ENCODE assay signal across 28 mouse cellular contexts in genomic region chr14:13578101-13578500, GRCm38 (mm10).
DNase-seq lines count a peak whose midpoint lies in the region; ATAC-seq and TF ChIP-seq lines count a peak whose summit lies in the region.
"Had no signal": no experiment of that assay in that cellular context is flagged by ENCODE, and none has a peak within 500 bp of the region (broad histone marks: within the 10 kb centered on the region; RNA-seq: fewer than 3 reads in every experiment).

No protein-coding gene starts in this region.

- no peaks in the 10 kb centered on the region for H3K27me3 ChIP-seq in hindbrain, embryonic 10.5 days (ENCODE audit: insufficient read depth, poor library complexity, severe bottlenecking)
- no peaks in the 10 kb centered on the region for H3K27me3 ChIP-seq in hindbrain, embryonic 13.5 days
- H3K27me3 ChIP-seq in kidney, postnatal 0 days (ENCODE audit: insufficient read depth, low read length): no peaks in the 10 kb centered on the region
- H3K27me3 ChIP-seq in kidney, embryonic 16.5 days (ENCODE audit: insufficient read depth, low read length): no peaks in the 10 kb centered on the region
- H3K27me3 ChIP-seq in embryonic facial prominence, embryonic 10.5 days (replicated peaks; ENCODE audit: low read depth, poor library complexity, severe bottlenecking): no peaks in the 10 kb centered on the region
- H3K27me3 ChIP-seq: CH12.LX; embryonic facial prominence, embryonic 13.5 days; forebrain, embryonic 12.5 days; forebrain, embryonic 15.5 days; heart, embryonic 13.5 days; hindbrain, embryonic 12.5 days; intestine, embryonic 15.5 days; Patski had no signal

- H3K4me3 ChIP-seq in hindbrain, embryonic 10.5 days: no peak overlapping the region
- no peak overlapping the region for H3K4me3 ChIP-seq in hindbrain, embryonic 13.5 days
- H3K4me3 ChIP-seq in kidney, postnatal 0 days (replicated peaks; ENCODE audit: low read depth, low read length): no peak overlapping the region
- no peak overlapping the region for H3K4me3 ChIP-seq in kidney, embryonic 16.5 days (ENCODE audit: low read length)
- no peak overlapping the region for H3K4me3 ChIP-seq in embryonic facial prominence, embryonic 10.5 days
- H3K4me3 ChIP-seq: embryonic facial prominence, embryonic 13.5 days; erythroblast, embryonic 14.5 days; forebrain, embryonic 12.5 days; forebrain, embryonic 15.5 days; heart, embryonic 13.5 days; hindbrain, embryonic 12.5 days; intestine, embryonic 15.5 days had no signal

- H3K9ac ChIP-seq in hindbrain, embryonic 13.5 days: no peak overlapping the region
- H3K9ac ChIP-seq in kidney, postnatal 0 days (ENCODE audit: low read depth, low read length): no peak overlapping the region
- H3K9ac ChIP-seq in kidney, embryonic 16.5 days (replicated peaks; ENCODE audit: low read length): no peak overlapping the region
- H3K9ac ChIP-seq: embryonic facial prominence, embryonic 13.5 days; forebrain, embryonic 12.5 days; forebrain, embryonic 15.5 days; heart, embryonic 13.5 days; hindbrain, embryonic 12.5 days; intestine, embryonic 15.5 days had no signal

- WGBS in hindbrain, embryonic 10.5 days: 69% methylated on average over 2 of the region's 2 CpGs
- 81% methylated on average over 2 of the region's 2 CpGs for whole genome bisulfite sequencing in hindbrain, embryonic 13.5 days
- WGBS in kidney, postnatal 0 days: 26% methylated on average over 2 of the region's 2 CpGs
- 35% methylated on average over 2 of the region's 2 CpGs for WGBS in kidney, embryonic 16.5 days
- 71% methylated on average over 2 of the region's 2 CpGs for WGBS in embryonic facial prominence, embryonic 10.5 days

- DNase-seq in hindbrain, embryonic 10.5 days (ENCODE audit: low spot score): peak; percentile 3
- DNase-seq in kidney, postnatal 0 days (ENCODE audit: low spot score): peak; percentile 23
- DNase-seq in embryonic facial prominence, embryonic 10.5 days (ENCODE audit: low spot score): peak; percentile 9
- no peak for DNase-seq in urinary bladder, adult 2 months (ENCODE audit: low spot score)
- DNase-seq in layer of hippocampus, postnatal 36 days: no peak
- DNase-seq: adrenal gland, adult 2 months; adrenal gland, postnatal 25 days; B cell, adult 2 months; cerebellum, adult 18-20 months; cerebellum, adult 9-10 months; cerebellum, postnatal 14 days; gastrocnemius, postnatal 25 days; heart, adult 18-20 months; heart, postnatal 14 days; heart, postnatal 4 days had no signal

- TF ChIP-seq CTCF in kidney, postnatal 0 days (IDR thresholded peaks at IDR 0.05; ENCODE audit: low read depth): no peak

- H3K4me1 ChIP-seq in hindbrain, embryonic 10.5 days (replicated peaks): no peaks in the 10 kb centered on the region
- no peaks in the 10 kb centered on the region for H3K4me1 ChIP-seq in hindbrain, embryonic 13.5 days (replicated peaks)
- no peaks in the 10 kb centered on the region for H3K4me1 ChIP-seq in kidney, postnatal 0 days (replicated peaks; ENCODE audit: insufficient read depth, low read length)
- no peaks in the 10 kb centered on the region for H3K4me1 ChIP-seq in kidney, embryonic 16.5 days (ENCODE audit: insufficient read depth, low read length)
- H3K4me1 ChIP-seq in embryonic facial prominence, embryonic 10.5 days: no peaks in the 10 kb centered on the region
- H3K4me1 ChIP-seq: embryonic facial prominence, embryonic 13.5 days; forebrain, embryonic 12.5 days; forebrain, embryonic 15.5 days; heart, embryonic 13.5 days; hindbrain, embryonic 12.5 days; intestine, embryonic 15.5 days had no signal

- no peaks in the 10 kb centered on the region for H3K36me3 ChIP-seq in hindbrain, embryonic 10.5 days
- H3K36me3 ChIP-seq in hindbrain, embryonic 13.5 days: no peaks in the 10 kb centered on the region
- H3K36me3 ChIP-seq in kidney, postnatal 0 days (ENCODE audit: insufficient read depth, low read length): no peaks in the 10 kb centered on the region
- H3K36me3 ChIP-seq in kidney, embryonic 16.5 days (ENCODE audit: insufficient read depth, low read length): no peaks in the 10 kb centered on the region
- H3K36me3 ChIP-seq in embryonic facial prominence, embryonic 10.5 days (replicated peaks): no peaks in the 10 kb centered on the region
- H3K36me3 ChIP-seq: embryonic facial prominence, embryonic 13.5 days; forebrain, embryonic 12.5 days; forebrain, embryonic 15.5 days; G1E; heart, embryonic 13.5 days; hindbrain, embryonic 12.5 days; intestine, embryonic 15.5 days had no signal

- H3K9me3 ChIP-seq in hindbrain, embryonic 10.5 days: no peaks in the 10 kb centered on the region
- H3K9me3 ChIP-seq in hindbrain, embryonic 13.5 days: no peaks in the 10 kb centered on the region
- no peaks in the 10 kb centered on the region for H3K9me3 ChIP-seq in kidney, postnatal 0 days (replicated peaks; ENCODE audit: low read length)
- H3K9me3 ChIP-seq in kidney, embryonic 16.5 days (ENCODE audit: low read length): no peaks in the 10 kb centered on the region
- no peaks in the 10 kb centered on the region for H3K9me3 ChIP-seq in embryonic facial prominence, embryonic 10.5 days
- H3K9me3 ChIP-seq: embryonic facial prominence, embryonic 13.5 days; forebrain, embryonic 12.5 days; forebrain, embryonic 15.5 days; G1E; heart, embryonic 13.5 days; hindbrain, embryonic 12.5 days; intestine, embryonic 15.5 days had no signal

- no peak overlapping the region for H3K4me2 ChIP-seq in hindbrain, embryonic 13.5 days
- H3K4me2 ChIP-seq in kidney, postnatal 0 days (ENCODE audit: low read length): no peak overlapping the region
- no peak overlapping the region for H3K4me2 ChIP-seq in kidney, embryonic 16.5 days (replicated peaks; ENCODE audit: low read depth, low read length)
- H3K4me2 ChIP-seq: embryonic facial prominence, embryonic 13.5 days; forebrain, embryonic 12.5 days; forebrain, embryonic 15.5 days; heart, embryonic 13.5 days; hindbrain, embryonic 12.5 days; intestine, embryonic 15.5 days had no signal

- ATAC-seq in hindbrain, embryonic 13.5 days (ENCODE audit: low FRiP score): no peak
- peak; percentile 65; the same call in 1 of the 2 replicates for ATAC-seq in kidney, postnatal 0 days (replicated peaks; ENCODE audit: low FRiP score, low read depth)
- no peak; the same call in 1 of the 2 replicates for ATAC-seq in kidney, embryonic 16.5 days (ENCODE audit: low FRiP score, low TSS enrichment)
- ATAC-seq: forebrain, embryonic 15.5 days; hindbrain, embryonic 16.5 days; intestine, embryonic 15.5 days; Patski had no signal

- H3K27ac ChIP-seq in hindbrain, embryonic 10.5 days: no peak overlapping the region
- no peak overlapping the region for H3K27ac ChIP-seq in hindbrain, embryonic 13.5 days
- H3K27ac ChIP-seq in kidney, postnatal 0 days: no peak overlapping the region
- no peak overlapping the region for H3K27ac ChIP-seq in kidney, embryonic 16.5 days (ENCODE audit: low read length)
- H3K27ac ChIP-seq in embryonic facial prominence, embryonic 10.5 days (replicated peaks): no peak overlapping the region
- H3K27ac ChIP-seq: embryonic facial prominence, embryonic 13.5 days; forebrain, embryonic 12.5 days; forebrain, embryonic 15.5 days; heart, embryonic 13.5 days; hindbrain, embryonic 12.5 days; intestine, embryonic 15.5 days had no signal

Comparison
In these comparisons a context has a peak if more than half of its experiments do, and no peak if none do; other contexts are left out.
1. DNase-seq: peak in hindbrain, embryonic 10.5 days (single experiment), kidney, postnatal 0 days (single experiment) and embryonic facial prominence, embryonic 10.5 days (single experiment); none in urinary bladder, adult 2 months (single experiment) and layer of hippocampus, postnatal 36 days (0 of 2).